Mouse (Mus musculus): ENCODE data around the gene Cbx4.

Cbx4 gene

DNA sequence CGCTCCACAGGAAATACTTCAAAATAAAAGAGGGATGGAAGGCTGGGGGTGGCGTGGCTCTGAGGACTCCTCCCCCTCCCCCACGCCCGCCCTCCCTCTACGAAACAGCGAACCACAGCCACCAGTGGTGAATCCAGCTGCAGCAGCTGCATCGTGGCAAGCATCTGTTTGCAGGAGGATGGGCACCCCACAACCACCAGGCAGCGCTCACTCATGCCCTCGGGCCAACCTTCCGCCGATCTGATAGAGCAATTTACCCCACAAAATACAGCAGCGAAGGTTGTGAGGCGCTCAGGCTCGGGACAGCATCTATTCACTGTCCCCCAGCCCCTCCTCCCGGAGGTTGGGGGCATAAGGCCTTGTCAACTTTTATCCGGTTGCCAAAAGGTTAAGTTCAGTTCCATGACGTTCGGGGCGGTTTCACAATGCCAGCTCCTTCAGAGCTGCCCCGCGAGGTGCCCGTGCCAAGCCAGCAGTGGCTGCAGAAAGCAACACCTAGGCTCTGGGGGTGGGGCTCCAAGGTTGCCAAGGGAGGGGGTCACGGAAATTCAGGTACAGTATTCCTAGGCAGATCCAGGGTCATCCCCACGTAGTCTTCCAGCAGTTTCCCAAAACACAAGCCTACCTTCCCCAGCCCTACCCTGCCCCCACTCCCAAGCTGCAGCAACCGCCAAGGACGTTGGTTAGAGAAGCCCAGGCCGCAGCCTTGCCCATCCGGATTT lies 2.1 kb downstream of the Cbx4 start:
- DNase-seq: peak; percentile 75

DNA sequence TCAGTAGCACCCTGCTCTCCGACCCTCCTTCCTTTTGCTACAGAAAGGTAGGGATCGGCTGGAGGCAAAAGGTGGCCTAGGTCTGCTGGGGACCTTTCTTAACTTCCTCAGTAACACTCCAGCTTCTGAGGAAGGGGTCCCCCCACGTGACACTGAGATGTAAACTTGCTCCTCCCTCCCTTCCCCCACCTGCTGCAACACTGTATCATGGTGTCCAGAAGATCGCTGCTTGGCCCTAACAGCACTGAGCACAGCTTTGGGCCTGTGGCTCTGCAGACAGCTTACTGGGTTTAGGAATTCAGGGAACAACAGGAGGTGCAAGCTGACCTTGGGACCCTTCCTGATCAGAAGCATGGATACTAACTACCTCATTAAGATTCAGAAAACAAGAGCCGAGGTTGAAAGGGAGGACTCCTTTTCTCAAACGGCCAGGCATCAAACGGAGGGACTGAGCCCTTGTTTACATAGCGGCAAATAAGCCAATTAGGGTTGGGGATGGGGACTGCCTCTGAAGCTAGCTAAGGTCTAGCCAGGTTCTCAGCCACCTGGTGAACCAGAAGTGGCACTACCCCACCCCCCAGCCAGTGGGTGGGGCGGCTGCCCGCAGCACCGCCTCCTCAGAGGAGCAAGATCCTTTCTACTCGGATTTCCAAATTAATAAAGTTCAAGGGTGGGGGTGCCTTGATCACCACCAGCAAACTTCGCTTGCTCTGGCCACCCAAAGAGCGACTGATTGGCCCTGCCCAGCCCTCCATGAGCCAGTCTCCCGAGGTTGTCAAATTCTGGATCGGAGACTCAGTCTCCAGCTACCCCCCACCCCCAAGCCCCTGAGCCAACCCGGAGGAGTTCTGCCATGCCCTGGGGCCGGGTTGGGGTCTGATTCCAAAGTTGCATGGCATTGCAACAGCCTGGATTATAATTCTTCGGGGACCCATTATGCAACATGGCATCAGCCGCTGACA lies 3.1 kb downstream of the Cbx4 start:
- DNase-seq: peak; percentile 46

DNA sequence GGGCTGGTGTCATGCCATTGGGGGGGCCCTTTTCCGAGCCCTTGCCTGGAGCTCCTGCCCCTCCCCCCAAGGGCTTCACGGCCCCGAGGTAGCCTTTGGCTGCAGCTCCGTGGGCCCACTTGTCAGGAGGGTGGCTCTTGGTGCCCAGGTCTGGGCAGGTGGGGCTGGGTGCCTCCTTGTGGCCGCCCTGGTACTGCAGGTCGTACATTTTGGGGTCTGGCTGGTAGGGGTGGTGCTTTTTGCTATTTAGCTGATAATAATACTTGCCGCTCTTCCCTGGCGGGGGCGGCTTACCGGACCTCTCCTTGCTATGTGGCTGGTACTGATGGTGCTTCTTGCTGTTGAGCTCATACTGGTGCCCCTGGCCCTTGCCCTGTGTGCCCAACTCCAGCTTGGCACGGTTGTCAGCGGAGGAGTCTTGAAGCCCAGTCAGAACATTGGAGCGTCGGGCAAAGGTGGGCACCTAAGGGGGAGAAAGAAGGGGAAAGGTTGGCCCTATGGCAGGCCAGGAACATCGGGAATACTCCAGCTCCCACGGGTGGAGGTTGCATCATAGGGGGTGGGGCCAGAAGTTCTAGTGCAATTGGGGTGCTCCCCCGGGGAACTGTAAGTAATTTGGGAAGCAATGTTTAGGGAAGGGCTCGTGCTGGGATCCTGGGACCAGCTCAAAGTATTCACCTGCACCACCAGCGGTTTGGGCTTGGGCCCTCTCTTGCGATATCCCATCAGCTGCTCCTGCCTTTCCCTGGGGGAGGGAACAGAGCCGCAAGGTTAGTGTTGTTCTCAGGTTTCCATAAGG lies 4.0 kb downstream of the Cbx4 start:
- DNase-seq: peak; percentile 59

DNA sequence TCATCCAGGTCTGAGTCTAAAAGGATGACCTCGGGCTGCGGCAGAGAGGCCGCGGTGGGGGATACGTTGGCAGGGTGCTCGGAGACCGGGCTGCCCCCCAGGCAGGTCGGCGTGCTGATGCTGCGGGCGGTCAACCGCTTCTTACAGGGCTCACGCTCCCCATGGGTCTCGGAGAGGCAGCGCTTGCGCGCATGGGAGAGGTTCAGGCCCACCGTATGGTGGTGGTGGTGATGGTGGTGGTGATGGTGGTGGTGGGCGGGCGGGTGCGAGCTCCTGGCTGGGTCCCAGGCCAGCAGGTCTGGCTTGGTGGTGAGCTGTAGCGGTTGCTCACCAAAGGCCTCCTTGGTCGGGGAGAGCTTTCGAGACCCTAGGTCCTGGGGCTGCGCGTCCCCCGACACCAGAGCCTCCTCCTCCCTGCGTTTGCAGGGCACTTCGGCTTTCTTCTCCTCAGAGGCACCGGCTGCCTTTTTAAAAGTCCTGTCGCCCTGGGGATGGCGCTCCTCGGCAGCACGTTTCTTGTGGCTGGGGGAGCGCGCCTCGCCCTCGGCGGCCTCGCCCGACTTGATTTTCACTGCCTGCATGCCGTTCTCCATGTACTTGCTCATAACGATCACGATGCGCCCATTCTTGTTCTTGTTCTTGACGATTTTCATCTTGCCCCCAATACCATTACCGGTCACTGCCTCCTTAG lies 4.7 kb downstream of the Cbx4 start:
- DNase-seq: peak; percentile 30

DNA sequence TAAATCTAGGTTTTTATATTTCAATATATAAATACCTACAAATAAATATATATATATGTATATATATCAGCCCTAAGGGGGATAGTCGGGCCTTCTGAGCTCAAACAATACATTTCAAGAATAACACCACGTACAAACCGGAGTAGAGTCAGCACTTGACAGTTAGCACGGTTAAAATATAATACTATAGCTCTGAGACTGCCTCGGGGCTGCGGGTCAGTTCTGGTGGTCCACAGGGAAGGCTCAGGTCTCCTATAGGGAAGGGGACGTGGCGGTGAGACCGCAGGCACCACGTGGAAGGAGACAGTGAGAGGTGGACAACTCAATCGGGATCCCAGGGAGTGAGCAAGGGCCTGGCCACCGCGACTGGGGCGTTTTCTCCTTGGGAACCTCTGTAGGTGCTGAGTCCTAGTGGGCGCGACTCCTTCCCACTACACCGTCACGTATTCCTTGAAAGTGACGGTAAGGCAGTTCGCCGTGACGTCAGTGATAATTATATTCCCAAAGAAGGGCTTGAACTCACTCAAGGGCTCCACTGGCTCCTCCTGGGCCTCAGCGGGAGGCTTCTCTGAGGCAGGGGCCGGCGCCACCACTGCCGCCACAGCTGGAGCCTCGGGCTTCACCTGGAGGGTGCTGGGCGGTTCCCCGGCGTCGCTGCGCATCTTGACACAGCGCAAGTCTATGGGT lies 5.4 kb downstream of the Cbx4 start:
- peak; percentile 30 for DNase-seq

DNA sequence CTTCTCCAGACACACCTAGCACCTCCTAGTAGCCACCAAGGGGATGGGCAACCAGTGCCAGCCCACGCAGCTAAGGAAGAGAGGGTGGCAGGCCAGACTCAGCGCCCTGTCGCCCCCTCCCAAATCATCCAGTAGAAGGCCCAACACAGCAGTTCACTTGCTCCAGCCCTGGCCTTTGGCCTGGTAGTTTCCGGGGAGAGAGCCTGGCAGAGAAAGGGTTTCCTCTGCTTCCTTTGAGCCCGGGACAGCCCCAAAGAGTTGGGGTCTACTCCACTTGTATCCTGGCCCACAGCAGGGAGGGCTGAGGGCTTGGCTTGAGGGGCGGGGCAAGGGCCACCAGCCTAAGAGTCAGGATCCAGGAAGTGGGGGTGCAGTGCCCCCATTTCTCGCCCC lies 6.6 kb downstream of the Cbx4 start:
- no peak for DNase-seq

DNA sequence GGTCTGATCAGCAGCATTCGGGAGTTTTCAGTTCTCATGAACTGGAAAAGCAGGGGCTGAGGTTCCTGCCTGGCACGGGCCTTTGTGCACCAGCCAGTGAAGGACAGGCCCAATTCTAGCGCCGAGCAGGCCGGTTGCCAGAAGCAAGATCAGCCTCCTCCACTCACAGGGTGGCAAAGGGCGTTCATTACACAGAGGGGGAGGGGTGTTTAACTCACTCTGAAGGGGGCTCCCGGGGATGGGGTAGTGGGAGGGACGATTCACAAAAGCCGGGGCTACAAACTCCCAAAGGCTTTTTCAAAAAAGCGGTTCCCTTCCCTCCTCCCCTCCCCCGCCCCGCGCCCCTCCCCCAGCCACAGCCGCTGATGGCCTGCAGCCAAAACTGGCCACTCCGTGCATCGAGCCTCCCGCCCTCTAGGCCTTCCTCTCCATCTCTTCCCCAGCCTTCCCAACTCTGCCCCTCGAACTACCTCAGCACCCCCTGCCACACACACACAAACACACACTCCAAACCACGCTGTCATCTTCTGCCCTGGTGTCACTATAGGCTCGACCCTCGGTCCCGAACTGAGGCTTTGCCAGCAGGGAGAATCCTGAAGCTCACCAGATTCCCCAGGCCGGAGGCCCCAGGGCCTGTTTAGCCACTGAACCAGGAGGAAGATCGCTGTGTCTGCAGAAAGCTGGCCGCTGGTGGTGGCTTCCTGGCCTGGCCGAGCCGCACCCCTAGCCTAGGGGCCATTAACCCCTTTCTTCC lies 7.2 kb downstream of the Cbx4 start:
- peak; percentile 57 for DNase-seq

DNA sequence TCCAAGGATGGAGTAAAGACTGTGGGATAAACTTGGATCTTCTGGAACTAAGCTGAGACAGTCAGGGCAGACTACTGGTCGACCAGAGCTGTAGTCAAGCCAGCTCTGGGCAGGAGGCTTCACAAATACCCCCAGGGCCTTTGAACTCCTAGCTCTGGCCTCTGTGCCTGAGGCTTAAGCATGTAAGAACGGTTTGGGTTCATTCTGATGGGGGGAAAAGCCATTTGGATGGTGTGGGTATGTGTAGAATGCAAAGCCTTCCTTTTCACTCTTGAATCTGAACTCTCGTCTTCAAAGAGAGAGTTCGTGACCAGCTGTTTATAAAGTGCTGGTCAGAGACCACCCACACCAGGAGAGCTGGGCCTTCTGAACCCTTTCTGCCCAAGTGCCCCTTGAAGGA lies 8.3 kb downstream of the Cbx4 start:
- no peak for DNase-seq

DNA sequence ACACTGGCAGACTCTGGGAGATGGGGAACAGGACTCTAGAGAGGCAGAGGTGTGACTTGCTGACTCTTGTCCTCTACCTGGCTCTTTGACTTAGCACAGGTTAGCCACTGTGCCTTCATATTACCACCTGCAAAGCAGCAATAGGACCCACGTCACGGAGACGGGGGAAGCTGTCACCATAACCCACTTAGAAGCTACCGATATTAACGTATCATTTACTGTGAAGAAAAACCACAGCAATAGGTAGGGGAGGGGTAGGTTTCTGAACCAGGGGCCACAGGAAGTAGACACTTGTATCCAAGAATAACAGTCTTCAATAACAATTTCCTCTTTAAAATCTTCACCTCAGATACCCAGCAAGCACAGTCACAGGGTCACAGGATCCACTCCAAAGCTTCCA lies 10.2 kb downstream of the Cbx4 start:
- no peak for DNase-seq

DNA sequence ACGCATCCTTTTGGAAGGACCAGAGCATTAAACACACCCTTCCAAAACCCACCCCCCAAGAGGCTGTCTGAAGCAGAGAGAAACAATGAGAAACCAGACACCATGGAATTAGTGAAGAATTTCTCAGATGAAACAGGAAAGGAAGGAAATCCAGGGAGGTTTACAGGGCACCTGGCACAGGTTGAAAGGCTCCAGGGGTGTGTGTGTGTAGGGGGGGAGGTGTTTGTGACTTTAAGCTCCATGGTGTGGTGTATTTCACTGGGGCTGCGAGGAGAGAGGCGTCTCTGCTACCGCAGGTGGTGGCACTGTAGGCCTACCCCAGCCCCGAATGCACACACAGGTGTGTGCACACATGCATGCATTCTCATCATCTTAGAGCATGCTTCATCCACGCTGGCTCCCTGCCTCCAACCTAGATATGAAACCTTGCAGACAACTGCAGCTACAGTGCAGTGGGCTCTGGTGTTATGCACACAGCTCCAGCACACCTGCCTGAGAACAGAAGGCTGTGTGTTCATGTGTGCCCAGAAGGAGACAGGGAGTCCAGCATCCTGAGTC lies 12.1 kb downstream of the Cbx4 start:
- no peak for DNase-seq

DNA sequence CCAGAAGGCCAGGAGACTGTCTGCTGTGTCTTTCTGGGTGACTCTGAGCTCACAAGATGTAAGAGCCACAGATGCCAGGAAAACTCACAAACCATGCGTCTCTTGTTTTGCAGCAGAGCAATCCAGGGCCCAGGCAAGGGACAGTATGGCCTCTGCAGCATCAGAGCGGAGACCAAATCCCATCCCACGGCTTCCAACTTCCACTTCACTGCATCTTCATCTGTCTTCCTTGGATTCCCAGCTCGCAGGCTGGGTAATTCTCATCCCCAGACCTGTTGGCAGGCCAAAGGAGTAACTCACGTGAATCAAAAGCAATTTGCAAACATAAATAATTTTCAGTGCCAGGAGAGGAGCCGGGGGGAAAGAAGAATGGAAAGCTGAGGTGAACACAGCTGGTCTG lies 13.0 kb downstream of the Cbx4 start:
- no peak for DNase-seq

DNA sequence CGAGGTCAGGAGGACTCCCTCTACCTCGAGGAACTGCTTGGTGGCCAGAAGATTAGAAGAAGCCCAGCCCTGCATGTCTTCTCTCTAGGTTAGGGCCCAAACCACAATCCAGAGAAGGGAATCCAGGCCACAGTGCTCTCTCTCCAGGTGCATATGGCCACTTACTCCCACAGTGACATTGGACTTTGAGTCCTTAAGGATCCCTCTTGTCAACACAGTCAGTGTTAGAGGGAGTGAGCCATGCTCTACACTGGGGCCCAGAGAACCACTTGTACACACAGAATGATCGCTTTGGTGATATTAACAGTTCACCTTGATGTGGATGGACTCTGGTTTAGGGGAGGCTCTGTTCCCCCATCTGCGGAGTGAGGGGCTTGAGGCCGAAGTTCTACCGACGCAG lies 13.8 kb downstream of the Cbx4 start:
- no peak for DNase-seq

DNA sequence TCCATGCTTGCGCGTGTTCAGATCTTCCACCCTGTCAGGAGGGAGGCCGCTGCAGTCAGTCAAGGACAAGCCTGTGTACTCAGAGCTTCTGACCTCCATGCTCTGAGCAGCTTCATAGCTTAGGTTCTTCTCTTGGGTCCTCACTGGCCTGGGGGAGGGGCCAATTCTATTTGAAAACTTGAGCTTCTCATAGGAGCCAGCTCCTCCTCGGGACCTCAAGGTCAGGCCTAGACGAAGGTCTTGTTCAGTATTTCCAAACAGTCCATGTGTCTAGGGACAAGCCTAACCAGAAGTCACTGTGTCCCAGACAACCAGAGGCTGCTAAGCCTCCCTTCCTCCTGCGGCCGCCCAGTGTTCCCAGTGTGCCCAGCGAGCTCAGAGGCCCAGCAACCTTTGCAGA lies 19.2 kb downstream of the Cbx4 start:
- no peak for DNase-seq

DNA sequence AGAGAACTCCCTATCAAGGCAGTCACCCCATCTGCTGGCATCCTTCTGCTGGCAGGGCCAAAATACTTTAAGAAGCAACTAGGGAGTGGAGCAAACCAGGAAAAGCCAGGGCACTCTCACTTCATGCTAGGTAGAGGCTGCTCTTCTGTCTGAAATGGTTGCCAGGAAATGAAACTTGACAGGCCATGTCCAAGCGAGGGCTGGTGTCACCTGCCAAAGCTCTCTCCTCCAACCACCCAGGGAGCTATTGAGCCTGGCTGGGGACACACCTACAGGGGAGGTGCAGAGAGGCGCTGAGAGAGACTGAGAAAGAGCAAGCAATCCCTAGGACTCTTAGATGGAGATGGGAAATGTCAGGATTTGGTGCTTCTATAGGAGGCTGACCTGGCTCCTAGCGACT lies 26.8 kb downstream of the Cbx4 start:
- DNase-seq: no peak

DNA sequence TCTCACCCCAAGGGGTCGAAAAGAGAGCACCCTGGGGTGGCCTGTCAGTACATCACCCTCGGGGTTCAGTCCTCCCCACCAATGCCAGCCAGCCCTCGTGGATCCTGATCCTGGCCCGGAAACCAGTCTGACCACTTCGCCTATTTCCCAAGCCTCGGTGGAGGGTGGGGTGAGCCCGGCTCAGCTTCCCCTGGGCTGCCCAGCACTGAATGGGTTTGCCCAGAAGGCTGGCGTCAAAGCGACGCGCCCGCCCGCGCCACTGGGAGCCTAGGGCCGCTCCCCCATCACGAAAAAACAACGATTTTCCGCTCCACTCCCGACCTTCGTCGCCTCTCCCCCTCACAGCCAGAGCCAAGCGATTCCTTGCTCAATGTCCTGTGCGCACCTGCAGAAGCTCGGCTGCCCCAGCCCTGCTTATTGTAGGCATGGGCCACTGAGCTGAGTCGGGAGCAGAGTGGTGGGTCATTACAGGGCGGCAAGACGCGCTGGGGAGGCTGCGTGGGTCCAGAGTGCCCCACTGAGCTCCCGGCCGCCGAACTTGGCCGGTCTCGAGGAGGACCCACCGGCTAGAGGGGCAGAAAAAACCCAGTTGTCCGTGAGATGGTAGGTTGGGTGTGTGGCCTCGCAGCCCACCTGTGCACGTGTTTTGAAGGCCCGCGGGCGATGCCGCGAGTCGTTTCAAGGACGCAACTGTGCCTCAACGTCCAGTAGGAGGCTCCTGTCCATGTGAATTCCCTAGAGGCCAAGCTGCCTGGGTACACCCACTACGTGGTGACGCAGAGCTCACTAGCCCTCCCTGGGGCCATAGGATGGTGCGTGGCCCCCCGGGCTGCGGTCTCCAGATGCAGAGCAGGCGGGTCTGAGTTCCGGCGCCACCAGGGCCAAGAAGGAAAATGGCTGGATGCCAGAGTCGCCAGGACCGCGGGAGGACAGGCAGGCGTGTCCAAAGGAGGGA lies 27.7 kb downstream of the Cbx4 start:
- peak; percentile 32 for DNase-seq

DNA sequence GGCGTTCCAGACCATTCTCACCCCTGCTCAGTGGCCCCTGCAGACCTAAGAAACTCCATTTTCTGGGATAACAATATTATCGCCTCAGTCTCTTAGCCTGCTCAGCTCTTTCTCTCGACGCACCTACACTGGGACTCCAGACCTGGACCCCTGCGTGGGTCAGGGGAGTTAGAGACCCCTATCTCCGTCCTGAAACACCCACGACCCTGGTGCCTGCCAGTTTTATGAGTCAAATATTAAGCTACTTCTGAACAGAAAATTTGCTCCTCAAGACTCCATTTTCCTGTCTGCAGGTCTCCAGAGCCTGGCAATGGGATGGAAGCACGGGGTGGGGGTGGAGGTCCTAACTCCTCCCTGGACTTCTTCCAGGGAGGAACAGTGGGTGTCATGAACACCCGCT lies 28.7 kb downstream of the Cbx4 start:
- DNase-seq: no peak

DNA sequence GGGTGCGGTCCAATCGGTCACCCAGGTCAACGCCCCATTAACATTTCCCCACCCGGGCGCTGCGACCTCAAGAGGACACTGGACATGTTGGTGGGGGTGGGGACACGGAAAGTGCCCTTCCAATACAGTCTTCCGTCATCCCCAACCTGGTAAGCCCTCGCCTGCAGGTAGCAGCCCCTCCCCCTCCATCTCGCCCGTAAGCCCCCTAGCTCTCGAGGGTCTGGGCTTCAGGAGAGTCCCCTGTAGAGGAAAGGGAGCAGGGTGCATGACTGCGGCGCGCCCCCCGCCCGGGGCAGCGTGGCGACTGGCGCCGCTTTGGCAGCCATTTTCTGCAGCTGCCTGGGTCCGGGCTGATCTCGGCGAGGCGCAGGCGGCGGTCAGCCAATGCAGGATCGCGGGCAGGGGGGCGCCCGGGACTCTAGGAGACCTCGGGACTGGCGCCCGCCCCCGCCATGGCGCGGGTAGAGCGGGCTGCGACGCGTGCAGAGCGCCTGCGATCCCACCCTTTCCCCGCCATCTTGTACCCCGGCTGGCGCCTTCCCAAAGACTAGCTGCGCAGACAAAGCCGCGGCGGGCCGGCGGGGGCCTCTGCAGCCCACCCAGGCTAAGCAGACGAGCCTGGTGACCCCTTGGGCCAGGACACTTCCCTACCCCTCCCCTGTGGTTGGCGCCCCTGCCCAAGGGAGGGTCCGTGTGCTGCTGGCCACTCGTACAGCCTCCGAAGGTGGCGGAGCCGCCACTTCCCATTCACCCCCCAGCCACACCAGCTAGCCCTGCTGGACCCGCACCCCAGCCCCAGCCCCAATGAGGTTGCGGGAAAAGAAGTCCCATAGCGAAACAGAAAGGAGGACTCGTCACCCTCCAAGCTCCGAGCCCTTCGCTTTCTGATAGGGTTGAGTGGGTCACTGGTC lies 29.5 kb downstream of the Cbx4 start:
- DNase-seq: peak; percentile 51

DNA sequence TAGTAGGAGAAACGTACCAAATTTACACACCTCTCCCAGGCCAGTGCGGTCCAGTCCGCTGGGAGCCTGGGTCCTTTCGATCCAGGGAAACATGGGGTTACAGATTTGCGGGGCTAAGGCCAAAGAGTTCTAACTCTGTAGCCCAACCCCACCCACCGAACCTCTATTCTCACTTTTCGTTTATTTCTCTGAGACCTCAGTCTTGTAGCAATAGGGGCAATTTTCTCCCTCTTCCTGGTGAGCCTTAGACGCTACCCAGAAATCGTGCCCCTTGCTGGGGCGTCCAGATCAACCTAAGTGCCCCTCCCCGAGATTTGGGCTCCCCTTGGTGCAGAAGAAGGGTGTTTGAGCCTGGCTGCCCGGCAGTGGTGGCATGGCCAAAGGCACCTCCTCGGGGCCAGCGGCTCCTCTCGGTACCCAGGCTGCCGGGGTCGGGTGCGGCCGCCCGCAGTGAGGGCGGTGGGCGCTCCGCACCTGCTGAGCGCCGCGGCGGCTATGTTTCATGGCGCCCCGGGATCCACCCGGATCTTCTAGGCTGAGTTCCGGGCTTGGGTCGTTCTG lies 30.4 kb downstream of the Cbx4 start:
- no peak for DNase-seq
